Mouse (Mus musculus) megakaryocyte, embryonic 14.5 days (primary cell): Measurements from ENCODE around the gene Zfp423.

Experiments used
- FLI1 ChIP-seq: IDR thresholded peaks from 2 replicates; pipeline ENCODE4 v1.6.1; 2012; ENCODE audit warnings: low read length, inconsistent platforms, mixed read lengths
- GATA1 ChIP-seq: IDR thresholded peaks from 3 replicates; pipeline ENCODE4 v1.6.1; 2012; ENCODE audit warnings: mixed read lengths, low read length, inconsistent platforms, borderline replicate concordance

GRCm38 (mm10) chr8:87875852-87876251, 83.5 kb downstream of the Zfp423 start:
- no peak for TF ChIP-seq GATA1
- TF ChIP-seq FLI1: no peak
